Mouse (Mus musculus) embryonic fibroblast, embryonic 13.5 days (primary cell): ENCODE measurements around the gene Trpm3.

Experiments
- CTCF ChIP-seq: IDR thresholded peaks from 2 replicates; pipeline ENCODE4 v1.5.1; 2011; ENCODE audit warnings: mild to moderate bottlenecking, control low read depth, low read length, moderate library complexity, borderline replicate concordance; ENCODE audit not compliant: insufficient read depth
- POLR2A ChIP-seq: IDR thresholded peaks from 2 replicates; pipeline ENCODE4 v1.6.1; 2011; ENCODE audit warnings: low read depth, mild to moderate bottlenecking, control low read depth, low read length, moderate library complexity

GRCm38 (mm10) chr19:22447418-22448339, 308.8 kb downstream of the Trpm3 start:
- TF ChIP-seq CTCF (no peak), POLR2A (no peak)
